Mouse (Mus musculus): ENCODE data around the gene Sstr4.

Gene Sstr4

DNA sequence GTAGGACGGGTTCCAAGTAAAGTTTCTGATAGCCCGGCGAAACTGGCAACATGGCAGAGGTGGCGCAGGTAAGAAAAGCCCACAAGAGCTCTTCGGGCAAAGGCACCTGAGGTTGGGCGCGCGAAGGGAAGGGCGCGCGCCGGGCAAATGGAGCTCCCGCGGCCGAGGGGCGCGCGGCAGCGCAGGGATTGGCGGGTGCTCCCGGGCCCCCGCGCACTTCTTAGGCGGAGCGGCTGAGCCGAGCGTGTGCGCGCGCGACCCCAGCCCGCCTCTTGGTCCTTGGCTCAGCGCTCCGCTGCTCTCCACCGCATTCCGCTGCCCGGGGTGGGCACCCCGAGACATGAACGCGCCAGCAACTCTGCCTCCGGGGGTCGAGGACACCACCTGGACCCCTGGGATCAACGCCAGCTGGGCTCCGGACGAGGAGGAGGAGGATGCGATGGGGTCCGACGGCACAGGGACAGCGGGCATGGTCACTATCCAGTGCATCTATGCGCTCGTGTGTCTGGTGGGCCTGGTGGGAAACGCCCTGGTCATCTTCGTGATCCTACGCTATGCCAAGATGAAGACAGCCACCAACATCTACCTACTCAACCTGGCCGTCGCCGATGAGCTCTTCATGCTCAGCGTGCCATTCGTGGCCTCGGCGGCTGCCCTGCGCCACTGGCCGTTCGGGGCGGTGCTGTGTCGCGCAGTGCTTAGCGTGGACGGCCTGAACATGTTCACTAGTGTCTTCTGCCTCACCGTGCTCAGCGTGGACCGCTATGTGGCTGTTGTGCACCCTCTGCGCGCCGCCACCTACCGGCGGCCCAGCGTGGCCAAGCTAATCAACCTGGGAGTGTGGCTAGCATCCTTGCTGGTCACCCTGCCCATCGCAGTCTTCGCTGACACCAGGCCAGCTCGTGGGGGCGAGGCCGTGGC lies at the start of gene Sstr4:
Sstr4 (plus strand) TSS at position 214 of the 921 bp plus-strand sequence.
- DNase-seq, result no peak

DNA sequence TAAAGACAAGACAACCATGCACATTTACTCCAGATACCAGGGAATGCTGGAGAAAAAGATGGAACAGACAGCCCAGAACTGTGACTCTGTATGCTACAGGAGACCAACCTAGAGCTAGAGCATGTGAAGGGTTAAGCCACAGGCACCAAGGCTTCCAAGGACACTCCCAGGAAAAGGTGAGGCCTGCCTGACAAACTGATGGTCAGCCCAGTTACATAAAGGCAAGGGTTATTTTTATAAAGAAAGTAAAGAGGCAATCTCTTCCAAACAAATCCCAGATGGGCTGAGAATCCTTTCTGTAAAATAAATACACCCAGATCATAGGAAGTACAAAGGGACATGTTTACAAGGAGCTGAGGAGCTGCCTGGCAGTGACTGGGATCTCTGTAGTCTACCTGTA lies 49.8 kb upstream of the Sstr4 start:
- DNase-seq, result no peak

DNA sequence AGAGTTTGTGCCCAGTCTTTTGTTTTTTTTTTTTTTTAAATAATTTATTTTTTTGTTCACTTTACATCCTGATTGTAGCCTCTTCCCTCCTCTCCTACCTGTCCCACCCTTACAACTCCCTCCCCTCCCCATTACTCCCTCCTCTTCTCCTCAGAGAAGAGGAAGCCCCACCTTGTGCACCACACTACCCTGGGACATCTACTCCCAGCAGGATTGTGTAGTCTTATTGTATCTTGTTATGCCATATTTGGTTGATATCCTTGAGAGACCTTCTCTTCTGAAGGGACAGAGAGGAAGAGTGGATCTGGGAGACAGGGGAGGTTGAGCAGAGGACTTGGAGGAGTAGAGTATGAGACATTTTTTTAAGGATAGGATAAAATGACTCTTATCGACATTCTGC lies 48.2 kb upstream of the Sstr4 start:
- no peak for DNase-seq

DNA sequence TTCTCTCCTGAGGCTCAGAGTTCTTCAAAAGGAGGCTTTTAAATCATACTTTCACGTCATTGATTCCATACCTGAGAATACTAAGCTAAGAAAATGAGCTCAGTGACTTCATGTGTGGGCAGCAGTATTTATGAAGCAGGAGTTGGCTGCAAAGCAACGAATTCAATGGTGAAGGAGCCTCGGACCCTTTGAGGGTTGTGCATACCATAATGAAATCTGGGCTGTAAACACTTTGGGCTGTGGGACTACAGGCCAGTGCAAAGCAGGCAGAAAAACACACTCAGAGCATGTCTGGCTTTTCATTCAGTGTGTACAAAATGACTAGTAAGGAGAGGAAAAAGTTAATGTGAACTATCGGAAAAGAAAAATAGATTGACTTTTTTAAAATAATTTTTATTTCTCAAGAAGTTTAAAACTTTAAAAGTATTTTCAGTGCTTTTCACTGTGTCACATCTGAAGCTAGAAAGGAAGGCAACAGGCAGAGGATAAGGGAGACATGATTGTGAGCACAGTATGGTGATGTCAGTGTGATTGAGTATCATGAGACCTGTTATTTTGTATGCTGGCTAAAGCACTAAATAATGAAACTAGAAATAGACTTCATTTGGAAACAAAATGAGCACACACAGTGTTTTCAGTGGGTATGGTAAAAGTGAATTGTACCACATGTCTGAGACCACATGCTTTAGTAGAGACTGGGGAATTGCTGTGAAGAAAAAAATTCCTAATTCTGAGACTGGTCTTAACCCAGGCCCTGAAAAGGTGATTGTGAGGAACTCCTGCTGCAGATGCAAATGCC lies 45.4 kb upstream of the Sstr4 start:
- no peak for DNase-seq

DNA sequence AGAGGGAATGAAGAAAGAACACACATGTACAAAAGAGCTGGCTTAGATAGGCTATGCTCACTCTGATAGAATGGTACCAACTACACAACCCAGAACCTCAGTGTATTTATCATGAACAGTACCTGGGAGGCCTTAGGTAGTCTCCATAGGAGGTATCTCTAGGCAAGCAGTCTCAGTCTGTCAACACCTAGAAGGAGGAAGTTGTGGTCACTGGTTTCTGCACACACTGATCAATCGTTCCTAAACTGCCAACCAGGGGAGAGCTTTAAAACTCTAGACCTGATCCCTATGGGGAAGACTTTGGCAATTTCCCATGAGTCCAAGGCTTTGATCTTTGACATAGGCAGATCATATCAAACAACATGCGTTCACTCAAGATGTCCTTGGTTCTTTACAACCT lies 44.7 kb upstream of the Sstr4 start:
- DNase-seq, result no peak

DNA sequence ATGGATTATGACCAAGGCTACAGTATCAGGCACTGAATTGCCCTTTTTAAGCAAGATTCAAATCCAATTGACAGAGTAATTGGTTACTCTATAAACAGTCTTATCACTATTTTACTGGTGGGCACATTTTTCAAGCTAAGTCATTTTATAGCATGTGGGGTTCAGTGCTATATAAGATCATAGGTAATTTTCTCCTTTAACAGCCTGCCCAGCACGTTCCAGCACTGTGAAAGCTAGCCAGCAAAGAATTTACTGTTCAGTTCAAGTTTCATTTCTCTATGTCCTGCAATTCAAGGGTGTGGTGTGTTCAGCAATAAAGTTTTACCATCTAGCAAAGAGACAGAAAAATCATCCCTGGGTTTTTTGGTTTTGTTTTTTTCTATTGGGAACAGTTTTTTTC lies 42.5 kb upstream of the Sstr4 start:
- DNase-seq, result no peak

DNA sequence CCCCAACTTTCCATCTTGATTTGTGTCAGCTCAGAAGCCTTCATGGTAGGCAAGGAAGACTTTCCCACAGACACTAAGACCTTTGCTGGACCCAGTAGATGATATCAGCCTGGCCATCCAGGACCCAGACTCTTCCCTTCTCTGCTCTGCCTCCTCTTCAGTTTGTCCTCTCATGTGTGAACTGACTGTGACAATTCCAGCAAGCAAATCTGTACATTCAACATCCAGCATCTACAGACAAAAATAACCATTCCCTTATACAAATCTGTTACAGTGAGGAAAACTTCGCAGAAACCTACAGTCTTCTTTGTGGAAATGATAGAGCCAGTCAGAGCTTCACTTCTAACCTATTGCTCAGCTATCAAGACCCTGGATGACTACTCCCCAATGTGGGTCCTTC lies 38.0 kb upstream of the Sstr4 start:
- DNase-seq, result no peak

DNA sequence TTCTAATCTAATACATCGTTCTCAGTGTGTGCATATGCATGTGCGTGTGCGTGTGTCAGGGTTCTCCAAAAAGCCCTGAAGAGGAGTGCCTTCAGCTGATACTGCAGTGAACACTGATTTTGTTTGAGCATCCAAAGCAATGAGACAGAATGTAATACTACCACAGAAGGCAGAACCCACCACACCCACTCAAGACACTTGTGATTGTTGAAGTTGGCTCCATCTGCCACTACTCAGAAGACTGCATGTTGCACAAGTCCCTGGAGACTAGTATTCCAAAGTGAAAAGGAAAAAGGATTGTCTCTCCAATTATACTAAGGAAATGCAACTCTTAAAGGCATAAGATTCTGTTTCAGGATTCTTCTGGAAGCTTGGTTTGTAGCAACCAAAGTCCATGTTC lies 30.6 kb upstream of the Sstr4 start:
- DNase-seq, result no peak

DNA sequence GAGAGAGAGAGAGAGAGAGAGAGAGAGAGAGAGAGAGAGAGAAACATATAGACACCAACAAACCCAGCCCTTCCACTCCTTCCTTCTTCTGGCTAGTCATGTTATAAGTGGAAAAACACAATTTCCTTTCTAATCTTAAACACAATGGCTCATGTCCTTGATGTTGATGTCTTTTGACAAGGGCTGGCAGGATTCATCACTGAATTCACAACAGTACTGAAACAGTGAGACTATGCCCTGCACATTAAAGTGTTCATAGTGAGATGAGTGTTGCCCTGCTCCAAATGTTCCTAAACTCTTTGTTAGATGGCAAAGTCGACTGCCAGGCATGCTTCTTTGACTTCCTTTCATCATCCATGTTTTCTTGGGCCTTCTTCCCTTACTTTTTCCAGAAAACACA lies 29.9 kb upstream of the Sstr4 start:
- no peak for DNase-seq

DNA sequence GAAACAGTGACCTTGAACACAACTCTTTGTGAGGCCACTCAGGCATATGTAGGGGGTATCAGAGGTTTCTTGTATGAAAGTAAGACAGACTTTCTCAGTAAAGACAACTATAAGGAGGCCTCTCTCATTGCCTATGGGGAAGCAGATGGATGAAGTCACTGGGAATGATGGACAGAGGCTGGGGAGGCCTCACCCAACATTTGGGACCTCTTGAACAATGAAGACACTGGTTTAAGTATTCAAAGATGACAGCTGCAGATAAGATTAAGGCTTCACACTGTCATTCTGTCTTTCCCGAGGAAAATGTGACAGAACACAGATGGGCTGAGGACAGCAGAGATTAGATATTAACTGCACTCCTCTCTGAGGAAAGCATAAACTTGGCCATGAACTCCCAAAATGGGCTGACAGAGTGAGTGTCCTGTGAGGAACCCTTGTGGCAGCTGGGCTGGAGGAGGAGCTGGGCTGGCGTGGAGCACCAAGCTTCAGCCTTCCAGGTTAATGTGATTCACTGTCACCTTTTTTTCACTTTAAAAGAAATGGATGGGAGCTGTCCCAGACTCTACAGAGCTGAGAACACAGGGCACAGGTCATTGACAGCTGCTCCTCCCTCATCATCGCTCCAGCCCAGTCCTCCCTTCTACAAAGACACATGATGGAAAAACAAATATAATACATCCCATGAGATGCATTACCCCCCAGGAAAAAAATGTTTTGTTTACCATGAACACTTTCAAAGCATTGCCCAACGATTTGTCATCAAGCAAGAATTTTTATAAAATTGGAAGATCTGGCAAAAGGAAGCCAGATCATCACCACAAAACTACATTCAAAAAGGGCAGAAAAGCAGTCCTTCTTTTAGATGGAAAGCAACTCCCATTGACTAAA lies 23.2 kb upstream of the Sstr4 start:
- no peak for DNase-seq

DNA sequence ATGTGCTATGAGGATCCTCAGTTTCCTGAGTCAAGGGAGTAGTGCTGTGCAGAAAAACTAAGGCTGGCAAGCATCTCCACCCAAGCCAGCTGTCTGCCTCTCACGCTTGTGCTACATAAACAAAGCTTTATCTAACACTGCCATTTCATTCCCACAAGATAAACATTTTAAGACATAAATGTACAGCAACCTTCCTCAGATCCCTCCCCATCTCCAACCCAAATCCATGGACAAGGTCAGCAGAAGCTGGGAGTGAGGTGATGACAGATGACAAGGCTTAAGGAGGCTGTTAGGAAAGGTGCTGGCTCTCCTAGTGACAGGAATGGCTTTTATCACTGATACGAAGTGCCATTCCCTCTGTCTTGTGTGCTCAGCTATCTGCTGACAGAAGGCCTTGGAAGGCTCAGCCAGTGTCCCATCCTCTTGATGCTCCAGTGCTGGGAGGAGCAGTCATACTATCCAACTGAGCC lies 21.5 kb upstream of the Sstr4 start:
- DNase-seq, result no peak

DNA sequence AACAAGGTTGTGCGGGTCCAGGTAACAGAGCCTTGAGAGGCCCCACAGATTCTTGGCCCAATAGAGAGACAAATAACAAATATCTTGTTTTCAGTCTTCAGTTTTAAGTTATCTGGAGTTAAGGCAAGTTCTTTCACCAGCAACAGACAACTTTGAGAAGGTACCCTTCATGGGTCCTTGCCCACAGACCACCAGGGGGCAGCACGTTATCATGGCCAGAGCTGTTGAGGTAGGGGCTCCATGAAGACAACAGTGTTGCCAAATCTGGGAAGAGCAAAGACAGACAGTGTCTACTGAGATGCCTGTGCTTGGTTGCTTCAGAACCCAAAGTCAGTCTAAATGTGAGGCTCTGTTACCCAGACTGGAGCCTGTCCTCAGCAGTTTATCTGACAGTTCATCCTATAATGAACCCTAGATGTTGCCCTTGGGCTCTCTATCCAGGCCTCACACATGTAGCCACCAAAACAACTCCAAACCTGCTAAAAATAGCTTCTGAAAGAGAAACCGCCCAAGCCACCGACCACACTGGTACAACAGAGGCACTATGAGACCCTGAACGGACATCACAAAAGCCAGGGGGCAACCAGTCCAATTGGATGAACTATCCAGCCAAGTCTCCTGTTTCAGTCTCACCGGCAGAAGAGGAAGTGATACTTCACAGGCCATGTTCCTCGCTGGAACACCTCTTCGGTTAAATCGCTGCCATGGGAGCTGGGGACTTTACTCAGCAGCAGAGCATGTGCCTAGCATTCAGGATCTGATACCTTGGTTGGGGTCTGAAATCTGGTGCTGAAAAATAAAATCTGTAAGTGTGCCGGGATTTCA lies 19.6 kb upstream of the Sstr4 start:
- no peak for DNase-seq

DNA sequence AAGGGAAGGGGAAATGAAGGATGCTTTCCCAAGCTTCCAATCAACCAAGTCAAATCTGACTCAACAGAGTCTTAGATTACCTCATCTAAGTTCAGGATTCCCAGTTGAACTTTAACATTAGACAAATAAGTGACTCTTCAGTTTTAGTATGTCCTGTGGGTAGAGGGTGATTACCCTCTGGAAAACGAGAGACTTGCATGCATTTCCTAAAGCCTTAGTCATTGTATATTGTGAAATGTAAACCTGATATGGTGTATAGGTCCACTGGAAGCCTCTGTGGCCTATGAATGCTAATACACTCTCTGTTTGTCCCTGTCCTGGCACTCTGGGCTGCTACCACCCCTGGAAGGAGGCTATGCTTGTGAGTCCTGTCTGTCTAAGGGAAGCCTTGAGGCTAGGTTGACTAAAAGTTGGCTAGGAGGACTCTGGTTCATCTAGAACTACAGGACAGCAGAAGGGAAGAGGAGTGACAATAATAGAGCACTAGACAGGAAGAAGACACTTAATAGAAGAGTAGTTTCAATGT lies 16.3 kb upstream of the Sstr4 start:
- DNase-seq, result no peak

DNA sequence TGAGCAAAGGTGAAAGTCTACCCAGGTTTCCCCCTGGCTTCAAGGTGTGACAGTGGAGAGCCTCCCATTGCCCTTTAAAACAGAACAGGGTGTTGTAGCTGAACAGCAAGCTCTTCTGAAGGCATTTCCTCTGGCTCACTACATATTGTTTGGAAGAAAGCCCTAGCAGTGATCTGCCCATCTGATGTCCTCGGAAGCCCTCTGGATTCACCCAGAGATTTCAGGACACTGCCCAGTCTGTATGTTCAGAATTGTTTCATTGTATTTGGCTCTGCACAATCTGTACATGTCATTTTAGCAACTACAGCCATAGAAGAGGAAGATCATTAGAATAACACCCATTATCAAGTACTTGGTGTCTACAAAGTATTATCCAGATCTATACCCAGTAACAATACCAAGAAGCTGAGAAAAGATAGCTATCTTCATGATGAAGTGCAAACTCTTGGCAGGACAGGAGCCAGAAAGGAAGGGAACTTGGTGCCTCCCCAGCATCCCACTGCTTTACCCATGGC lies 15.2 kb upstream of the Sstr4 start:
- DNase-seq, result no peak

DNA sequence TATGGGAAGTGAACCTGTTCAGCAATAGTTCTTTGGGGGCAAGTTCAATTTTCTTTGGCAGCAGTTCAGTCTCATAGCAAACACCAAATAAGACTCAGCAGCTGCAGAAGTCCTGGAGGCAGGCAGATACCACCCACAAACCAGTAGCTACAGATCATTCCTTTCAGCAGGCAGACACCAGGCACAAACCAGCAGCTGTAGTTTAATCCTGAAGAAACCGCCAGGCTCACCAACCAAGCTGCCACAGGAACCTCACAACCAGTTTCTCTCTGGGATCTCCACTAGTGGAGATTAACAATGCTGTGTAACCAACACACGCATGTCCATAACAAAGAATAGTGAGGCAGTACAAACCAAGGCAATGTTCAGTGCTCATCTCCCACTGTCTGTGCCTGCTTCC lies 14.1 kb upstream of the Sstr4 start:
- DNase-seq, result no peak

DNA sequence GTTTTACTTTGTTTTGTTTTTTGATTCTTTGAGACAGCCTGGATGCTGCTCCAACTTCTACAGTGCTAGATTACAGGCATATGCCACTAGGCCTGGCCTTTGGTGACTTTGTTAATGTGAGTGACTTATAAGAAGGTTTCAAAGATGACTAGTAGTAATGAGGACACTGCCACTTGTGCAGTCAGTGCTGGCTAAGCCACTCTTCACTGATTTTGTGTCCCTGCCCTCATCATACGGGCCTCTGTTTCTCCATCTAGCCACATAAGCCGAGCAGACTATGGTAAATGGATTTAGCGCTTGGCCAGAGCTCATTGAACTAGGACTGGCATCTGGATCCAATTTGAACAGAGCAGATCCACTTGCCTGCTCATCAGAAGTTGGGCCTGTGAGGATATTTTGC lies 8.7 kb upstream of the Sstr4 start:
- DNase-seq, result no peak

DNA sequence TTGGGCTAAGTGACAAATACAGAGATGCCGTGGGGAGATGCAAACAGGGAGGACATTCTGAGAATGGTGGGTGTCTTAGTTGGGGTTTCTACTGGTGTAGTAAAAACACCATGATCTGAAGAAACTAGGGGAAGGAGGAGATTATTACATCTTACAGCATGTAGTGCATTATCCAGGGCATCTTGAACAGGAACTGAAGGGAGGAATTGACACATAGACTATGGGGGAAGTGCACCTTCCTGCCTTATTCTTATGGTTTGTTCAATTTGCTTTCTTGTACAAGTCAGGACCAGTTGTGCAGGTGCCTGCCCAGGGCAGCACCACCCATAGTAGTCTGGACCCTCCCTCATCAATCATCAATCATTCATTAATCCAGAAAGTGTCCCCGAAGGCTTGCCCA lies 8.2 kb upstream of the Sstr4 start:
- no peak for DNase-seq

DNA sequence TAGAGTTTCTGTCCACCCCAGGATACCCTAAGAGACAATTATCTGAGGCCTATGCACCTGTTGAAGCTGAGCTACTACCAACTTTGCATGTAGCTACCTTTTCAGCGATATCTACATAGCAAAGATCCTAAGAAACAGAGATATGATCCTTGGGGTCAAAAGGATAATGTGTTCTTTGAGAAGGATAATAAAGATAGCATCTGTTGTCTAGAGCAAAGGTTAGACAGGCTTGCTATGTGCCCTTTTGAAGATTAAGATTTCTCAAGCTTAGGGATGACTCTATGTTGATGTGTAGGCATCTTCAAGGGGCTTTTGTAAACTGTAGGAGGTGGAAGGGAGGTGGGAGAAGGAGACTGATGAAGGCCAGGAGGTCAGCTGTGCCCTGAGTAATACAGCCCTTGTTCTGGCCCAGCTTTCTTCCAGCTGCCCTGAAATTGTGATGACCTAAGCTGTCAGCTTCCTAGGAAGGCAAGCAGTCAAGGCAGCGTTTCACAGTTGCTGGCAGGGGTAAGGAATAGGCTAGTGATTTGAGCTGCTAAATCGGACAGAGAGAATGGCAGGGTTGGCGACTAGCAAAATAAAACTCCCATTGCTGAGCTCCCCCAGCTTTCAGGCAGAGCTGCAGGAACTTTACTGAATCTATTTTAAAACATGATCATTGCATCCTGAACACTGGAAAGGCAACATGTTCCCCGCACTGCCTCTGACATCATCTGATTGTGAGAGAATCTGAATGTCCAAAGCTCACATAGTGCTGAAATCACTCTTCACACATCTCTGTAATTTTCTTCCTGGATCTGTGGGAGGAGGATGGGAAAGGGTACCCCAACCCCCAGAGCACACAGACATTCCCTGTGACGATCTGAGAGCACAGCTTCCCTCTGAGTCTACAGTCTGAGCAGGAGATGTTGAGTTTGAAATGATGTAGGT lies 7.2 kb upstream of the Sstr4 start:
- no peak for DNase-seq

DNA sequence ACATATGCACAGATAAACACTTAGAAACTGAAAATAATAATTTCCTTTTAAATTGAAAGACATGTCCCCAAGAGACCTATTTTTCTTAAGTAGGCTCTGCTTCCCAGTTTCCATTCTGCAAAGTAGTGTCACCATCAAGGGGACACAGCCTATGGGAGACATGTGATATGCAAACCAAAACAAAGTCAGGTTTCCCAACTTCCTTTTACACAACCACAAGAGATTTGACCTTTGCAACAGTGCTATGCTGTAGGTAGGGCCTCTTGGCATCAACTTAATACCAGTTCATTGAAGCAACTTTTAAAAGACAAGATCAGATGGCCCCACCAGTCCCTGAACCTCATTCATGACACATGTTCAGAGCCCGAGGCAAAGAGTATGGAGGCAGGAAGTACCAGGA lies 2.0 kb upstream of the Sstr4 start:
- no peak for DNase-seq

DNA sequence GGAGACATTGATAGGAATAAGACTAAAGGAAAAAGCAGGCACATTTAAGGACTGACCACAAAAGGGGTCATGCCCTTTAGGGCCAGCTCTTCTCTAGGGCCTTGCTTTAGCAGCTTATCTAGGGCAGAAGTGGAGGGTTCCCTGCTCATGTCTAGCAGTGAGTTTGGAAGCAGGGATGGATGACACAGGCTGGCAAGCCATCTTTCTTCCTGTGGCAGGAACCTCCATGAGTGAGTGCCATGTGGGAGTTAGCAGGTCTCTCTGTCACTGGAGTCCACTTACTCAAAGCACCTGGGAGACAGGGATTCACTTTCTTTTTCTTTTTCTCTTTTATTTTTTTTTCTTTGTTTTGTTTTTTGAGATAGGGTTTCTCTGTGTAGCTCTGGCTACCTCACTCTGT lies 1.3 kb upstream of the Sstr4 start:
- no peak for DNase-seq

DNA sequence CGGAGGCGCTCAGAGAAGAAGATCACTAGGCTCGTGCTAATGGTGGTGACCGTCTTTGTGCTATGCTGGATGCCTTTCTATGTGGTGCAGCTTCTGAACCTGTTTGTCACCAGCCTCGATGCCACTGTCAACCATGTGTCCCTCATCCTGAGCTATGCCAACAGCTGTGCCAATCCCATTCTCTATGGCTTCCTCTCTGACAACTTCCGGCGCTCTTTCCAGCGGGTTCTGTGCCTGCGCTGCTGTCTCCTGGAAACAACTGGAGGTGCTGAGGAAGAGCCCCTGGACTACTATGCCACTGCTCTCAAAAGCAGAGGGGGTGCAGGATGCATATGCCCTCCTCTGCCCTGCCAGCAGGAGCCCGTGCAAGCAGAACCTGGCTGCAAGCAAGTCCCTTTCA lies 1.1 kb downstream of the Sstr4 start:
- no peak for DNase-seq

Measured in cerebellum, adult 9-11 months (tissue).